Mouse (Mus musculus) ovary, postnatal 10 days (tissue): Measurements from ENCODE around the gene Csrp2.

Experiments
- DNase-seq: peaks from one replicate; pipeline ENCODE4 v3.0.0; 2022; ENCODE audit warnings: low spot score

The Csrp2 gene

DNA sequence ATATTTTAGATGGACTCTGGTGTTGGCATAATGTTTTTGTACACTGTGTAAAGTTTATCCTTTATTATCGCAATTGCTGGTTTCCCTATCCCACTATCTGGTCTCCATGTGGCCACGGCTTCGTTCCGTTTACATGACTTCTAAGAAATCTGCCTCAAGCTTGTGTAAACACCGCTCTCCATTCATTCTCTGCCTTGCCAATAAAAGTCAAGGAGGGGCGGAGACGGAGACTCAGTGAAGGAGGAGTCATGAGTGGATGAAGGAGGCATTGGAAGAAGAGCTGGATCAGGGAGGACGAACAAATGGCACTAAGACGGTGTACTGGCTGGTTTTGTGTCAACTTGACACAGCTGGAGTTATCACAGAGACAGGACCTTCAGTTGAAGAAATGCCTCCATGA lies 52.4 kb downstream of the Csrp2 start:
- DNase-seq = no peak

GRCm38 (mm10) chr10:110974463-110974862 lies 54.9 kb downstream of the Csrp2 start:
- no peak for DNase-seq

DNA sequence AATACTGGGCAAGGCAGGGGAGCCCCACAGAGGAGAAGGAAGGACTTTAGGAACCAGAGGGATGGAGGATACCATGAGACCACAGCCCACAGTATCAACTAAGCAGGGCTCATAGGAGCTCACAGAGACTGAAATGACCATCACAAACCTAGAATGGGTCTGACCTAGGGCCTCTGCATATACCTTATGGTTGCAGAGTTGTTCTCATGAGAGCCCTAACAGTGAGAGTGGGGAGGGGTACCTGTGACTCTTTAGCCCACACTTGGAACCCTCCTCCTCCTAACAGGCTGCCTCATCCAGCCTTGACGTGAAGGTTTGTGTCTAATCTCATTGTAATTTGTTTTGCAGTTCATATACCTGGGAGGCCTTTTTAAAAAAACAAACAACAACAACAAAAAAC lies 55.3 kb downstream of the Csrp2 start:
- DNase-seq = no peak

DNA sequence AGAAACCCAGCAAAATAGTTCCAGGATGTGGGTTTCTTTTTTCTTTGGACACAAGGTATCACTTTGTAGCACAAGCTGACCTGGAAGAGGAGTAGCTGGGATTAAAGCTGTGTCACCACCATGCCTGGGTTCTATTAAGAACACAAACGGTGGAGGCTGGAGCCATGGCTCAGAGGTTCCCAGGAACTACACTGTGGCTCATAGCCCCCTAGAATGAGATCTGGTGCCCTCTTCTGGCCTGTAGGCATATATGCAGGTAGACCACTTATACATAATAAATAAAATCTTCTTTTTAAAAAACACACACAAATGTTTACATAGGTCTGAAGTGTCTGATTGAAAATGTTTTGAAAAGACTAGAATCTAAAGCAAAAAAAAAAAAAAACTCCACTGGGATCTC lies 56.5 kb downstream of the Csrp2 start:
- no peak for DNase-seq

DNA sequence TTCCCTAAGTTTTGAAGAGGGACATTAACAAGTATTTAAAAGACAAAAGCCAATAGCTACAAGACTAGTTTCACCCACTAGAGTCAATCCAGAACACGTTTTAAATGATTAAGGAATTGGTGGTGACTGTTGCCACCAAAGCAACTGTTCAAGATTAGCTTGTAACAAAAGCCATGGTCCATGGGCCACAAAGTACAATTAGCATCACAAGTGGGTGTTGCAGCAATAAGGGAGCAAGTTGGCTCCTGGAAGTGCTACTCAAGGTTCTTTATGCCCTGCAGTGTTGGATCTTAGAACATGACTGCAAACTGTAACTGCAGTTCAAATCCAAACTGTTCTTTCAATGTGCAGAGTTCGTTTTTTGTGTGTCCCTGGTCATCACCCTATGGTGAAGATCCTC lies 57.8 kb downstream of the Csrp2 start:
- DNase-seq = no peak

DNA sequence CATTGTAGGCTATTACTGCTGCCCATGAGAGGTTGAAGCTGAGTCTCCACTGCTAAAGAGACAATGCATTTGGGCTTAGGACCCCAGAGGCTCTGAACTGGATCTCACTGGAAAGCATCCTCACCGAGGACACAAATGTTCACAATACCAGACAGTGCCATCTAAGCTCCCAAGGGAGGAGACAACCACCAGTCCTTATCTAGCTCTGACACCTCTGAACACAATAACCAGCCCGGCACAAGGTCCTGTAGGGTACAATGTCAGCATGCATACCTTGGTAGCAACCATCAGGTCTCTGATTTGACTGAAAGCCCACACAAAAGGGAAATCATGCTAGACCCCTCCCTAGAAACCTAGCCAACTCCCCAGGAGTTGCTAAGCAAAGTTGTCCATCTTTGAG lies 59.8 kb downstream of the Csrp2 start:
- no peak for DNase-seq

- no peak for DNase-seq
These were observed 60.9 kb downstream of the Csrp2 start for GRCm38 (mm10) chr10:110980441-110980840.

GRCm38 (mm10) chr10:110982771-110983170 lies 63.2 kb downstream of the Csrp2 start:
- DNase-seq = no peak

DNA sequence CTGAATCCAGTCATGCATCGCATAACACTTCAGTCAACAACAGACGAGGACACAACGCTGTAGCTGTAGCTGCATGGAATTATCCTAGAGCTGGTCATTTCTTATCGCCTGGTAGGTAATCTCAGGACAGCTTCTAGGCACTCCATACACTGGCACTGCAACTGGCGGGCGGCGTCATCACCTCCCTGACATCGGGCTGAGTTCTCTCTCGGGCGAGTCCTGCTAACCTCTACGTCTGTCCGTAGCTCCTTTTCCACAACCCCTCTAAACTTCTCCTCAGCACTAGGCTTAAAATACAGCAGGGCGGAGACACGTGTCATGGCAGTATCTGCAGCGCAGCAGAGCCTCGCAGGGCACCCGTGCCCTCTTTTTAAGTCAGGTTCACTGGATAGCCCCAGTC lies 67.1 kb downstream of the Csrp2 start:
- DNase-seq = no peak
